Mouse (Mus musculus) testis, adult 2 months (tissue): ENCODE results near the gene Lsmem1.

Experiments
- CTCF ChIP-seq: fragments of 200-500 bp; IDR thresholded peaks from 2 replicates; pipeline ENCODE4 v1.5.1; 2012; ENCODE audit warnings: low read depth, mild to moderate bottlenecking, inconsistent platforms, low read length, moderate library complexity; ENCODE audit not compliant: control insufficient read depth, insufficient read depth, insufficient replicate concordance
- POLR2A ChIP-seq: fragments of 200-500 bp; IDR thresholded peaks from 2 replicates; pipeline ENCODE4 v1.6.1; 2012; ENCODE audit warnings: low read depth, mild to moderate bottlenecking, inconsistent platforms, low read length, moderate library complexity; ENCODE audit not compliant: control insufficient read depth

DNA sequence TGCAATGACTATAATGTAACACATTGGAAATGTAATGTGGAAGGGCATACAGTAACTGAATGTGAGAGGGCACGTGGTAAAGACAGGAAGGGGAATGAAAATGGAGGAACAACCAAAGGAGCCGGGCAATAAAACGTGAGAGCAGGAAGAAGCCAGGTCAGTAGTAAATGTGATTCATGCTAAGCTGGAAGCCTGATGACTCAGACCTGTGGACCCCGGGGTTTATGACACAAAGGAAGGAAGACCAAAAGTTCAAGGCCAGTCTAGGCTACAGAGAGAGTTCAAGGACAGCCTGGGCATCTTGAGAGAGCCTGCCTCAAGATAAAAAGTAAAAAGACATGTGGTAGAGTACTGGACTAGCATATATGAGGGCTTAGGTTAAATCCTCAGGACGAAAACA is 52.8 kb downstream of the Lsmem1 start:
- TF ChIP-seq CTCF = no peak
- no peak for TF ChIP-seq POLR2A
